Mouse (Mus musculus) ovary, postnatal 10 days (tissue): Measurements from ENCODE around the gene Sdhaf1.
A peak's percentile ranks its signal among the peaks of the same experiment; 100 is the strongest.

ENCODE experiments used
- DNase-seq: peaks from one replicate; pipeline ENCODE4 v3.0.0; 2022; ENCODE audit warnings: low spot score

The Sdhaf1 gene

DNA sequence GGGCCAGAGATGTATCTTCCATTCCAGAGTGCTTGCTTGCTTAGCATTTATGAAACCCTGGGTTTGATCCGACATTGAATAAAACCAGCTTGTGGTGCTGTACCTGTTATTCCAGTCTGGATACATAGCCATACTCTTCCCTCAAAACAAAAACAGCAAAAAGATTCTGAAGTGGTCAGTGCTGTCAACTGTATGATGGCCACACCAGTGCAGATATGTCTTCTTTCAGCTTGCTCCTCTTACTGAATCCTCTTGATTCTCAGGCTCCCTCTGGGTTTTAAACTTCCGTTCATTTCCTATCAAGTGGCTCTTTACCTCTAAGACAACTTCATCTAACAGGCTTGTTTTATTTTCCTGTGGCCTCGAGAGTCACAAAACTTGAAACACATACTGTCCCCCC, at the start of gene Sdhaf1:
Sdhaf1 (minus strand) TSS at position 101 of the 400 bp plus-strand sequence.
- no peak for DNase-seq

DNA sequence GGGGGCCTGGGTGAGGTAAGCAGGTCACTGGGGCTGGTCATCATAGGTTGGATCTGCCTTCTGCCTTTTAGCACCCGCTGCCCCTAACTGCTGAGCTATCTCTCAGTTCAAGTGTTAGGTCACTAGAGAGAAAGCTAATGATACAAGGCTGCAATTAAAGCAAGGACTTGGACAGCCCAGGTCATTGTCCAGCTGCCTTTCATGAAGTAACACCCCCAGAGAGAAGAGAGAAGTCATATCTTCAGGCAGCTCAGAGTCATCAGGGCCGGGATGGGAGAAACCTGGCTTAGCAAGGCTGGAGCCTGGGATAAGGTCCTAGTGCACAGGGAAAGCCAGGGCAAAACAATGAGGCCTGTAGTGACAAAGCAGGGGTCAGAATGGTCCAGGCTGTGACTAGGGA, 43.8 kb upstream of the Sdhaf1 start:
- no peak for DNase-seq

DNA sequence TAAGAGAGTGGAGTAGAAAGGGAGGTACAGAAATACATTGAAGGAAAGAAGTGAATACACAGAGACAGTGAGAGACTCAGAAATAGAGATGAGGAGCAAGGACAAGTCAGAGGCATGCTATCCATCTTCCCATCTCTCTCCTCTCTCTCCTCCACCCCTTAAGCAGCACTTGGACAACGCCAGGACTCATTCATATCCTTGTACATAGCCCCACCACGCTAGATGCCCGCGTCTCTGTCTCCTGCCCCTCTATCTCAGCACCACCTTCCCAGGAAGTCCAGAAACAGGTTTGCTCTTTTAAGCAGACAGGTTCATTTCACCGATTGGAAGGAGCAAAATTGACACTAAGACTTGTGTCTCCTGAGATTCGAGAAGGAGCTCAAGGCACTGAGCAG, 39.6 kb upstream of the Sdhaf1 start:
- DNase-seq, result no peak

DNA sequence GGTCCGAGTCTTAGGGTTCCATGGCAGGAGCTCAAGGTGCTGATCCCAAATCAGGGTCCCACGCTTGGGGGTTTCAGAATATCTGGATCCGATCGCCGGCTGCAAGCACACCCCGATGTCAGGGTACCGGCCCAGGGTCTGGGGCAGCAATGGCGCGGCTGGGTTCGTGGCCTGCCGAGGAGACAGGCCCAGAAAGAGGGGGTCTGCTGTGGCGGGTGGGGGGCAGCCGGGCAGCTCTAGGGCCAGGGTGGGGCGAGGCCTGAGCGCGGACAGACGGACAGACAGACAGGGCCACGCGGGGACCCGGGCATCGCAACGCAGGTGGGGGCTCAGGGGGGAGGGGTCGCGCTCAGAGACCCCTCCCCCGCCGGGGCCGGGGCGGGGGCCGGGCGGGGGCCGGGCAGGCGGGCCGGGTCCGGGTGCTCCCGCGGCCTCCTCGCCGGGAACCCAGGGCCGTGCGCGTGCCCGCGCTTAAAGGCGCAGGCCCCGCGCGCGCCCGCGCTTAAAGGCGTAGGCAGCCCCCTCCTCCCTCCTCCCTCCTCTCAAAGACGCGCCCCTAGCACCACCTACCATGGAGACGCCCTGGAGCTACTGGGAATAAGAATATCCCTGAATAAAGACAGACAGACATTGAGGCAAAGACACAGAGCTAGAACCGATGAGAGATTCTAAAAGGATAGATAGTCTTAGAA, 39.1 kb upstream of the Sdhaf1 start, which contains the start of gene Lrfn3:
Lrfn3 (minus strand) TSS at position 121 of the 692 bp plus-strand sequence.
- no peak for DNase-seq

DNA sequence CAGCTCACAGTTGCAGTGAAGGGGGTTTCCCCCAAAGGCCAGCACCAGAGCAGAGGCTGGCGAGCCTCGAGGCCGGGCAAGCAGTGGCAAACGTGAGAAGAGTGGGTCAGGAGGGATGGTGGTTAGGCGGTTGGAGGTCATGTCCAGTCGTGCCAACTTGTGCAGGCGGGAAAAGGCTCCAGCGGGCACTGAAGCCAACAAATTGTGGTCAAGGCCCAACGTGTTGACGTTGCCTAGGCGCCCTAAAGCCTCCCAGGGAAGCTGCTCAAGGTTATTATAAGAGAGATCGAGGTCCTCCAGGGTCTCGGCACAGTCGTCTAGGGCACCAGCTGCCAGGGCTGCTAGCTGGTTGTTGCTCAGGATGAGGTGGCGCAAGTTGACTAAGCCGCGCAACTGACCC, 36.3 kb upstream of the Sdhaf1 start:
- no peak for DNase-seq

DNA sequence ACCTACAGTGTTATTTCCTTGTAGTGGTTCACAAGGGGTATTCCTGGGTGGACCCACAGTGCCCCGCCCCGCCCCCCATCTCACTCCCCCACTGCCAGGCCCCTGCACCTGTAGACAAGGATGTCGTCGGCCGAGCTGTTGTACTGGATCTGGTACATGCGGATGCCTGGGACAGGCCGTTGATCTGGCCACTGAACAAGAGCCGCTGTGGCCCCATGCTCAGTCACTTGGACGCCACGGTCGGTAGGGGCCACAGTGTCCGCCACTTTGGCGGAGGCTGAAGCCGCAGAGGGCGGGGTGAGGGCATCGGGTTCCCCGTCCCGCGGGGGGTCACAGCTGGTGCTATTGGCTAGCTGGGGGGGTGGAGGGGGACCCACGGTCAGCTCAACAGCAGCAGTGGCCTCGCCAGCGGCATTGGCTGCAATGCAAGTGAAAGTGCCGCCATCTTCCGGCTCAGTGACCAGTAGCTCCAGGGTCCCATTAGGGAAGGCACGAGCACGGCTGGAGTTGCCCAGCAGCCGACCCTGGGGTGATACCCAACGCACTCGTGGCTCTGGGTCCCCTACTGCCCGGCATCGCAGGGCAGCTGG, 35.7 kb upstream of the Sdhaf1 start:
- DNase-seq, result no peak

DNA sequence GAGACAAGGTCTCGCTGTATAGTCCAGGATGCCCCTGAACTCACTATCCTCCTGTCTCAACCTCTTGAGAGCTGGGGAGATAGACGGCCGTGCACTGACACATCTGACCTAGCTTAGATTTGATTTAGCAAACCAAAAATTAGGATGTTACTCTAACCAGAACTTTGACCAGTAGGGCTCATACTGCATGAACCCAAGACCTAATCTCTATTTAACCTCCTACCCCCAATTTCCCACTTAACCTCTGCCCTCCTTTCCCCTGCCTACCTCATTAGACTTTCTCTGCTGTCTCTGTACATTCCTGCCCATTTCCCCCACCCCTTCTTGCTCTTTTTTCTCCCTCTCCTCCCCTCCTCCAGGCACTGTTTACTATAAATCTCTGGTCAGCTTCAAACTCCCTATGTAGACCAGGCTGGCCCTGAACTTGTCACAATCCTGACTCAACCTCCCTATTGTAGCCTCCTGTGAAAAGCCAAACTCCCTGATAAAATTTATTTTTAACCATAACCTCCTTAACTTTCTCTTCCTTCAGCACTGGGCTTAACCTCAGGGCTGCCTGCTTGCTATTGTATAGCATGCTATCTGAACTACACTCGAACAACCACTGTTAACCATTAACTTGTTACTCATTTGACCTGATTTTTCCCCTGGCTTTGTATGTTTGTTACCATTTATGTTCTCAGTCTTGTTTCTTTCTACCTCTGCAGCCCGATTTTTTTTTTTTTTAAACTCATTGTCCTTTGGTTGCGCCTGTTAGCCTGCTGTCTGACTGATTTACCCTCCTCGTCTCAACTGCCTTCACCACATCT, 34.9 kb upstream of the Sdhaf1 start:
- no peak for DNase-seq

DNA sequence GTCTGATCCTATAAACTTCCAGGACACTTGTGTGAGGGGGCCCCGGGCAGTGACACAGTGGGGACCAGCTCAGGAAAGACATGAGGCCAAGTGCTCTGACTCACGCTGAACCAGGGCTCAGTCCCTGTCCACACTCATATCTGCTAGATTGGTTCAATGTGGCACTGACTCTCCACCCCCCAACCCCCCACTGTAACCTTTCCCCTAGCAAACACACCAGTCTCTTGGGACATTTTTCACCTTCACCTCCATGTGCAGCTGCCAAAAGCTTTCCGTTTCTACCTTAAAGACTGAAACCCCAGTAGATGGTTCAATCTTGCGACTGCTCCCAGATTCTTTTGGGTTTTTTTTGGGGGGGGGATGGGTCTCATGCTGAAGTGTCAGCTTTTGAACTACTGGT, 30.4 kb upstream of the Sdhaf1 start:
- DNase-seq, result no peak

DNA sequence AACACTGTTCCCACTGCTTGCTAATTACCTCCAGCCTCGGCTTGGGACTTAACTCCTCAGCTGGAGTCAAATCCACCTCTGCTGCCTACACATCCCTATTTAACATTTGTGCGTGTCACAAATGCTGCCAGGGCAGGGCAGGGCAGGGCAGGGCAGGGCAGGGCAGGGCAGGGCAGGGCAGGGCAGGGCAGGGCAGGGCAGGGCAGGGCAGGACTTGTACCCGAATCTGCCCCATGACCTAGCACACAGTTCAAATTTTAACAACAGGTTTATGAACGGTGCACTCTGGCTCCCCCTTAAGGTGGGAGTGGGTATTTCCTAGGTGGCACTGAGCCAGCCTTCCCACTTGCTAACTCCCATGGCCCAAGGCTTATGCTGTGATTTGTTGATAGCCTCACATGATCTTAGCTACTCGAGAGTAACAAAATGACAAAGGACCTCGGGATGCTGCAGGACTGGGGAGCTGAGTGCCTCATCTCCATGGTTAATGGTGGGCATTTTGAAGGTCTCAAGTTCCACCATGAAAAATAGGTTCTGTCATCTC, 29.7 kb upstream of the Sdhaf1 start:
- peak; percentile 38 for DNase-seq

DNA sequence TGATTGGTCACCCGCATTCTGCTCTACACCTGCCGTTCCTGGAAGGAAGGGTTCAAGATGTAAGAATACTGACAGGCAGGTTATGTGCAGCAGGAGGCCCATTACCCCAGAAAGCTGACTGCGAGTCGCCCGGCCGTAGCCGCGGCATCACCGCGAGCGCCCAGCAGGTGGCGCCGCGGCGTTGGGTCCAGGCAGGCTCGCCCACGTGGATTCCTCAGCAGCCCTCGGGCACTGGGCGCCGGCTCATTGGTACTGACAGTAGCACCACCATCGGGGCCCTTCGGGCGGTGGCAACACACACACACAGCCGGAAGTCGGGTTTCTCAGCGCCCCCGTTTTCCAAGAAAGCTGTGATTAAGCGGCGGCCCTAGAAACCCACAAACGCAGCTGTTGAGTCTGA, 24.1 kb upstream of the Sdhaf1 start:
- no peak for DNase-seq

DNA sequence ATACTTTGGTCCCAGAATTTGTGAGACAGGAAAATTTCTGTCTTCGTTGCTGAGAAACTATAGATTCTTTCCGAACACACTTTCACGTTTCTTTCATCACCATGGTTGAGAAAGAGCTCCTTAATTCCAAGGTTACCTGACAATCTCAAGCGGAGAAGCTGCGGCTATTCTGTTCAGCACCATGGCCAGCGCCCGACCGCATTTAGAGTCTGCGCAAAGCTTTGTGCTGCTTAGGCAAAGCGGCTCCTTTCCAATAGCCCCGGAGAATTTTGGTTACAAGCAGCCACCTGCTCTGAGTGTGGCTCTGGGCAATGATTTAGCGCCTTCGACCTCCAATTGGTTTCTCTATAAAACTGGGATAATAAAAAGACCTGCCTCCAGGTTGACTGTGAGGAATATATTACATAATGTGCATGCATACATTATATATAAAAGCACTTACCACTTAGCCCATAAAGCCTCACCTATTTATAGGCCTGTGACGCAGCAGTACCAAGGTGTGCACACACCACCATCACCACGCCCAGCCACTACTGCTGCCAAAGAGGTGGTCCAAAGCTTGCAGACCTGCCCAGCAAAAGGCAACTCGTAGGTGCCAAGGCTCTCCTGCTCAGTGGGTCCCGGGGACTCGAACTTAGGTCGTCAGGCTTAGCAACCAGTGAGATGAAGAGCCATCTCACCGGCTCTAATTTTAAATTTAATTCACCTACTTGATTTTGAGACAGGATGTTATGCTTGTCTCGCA, 23.1 kb upstream of the Sdhaf1 start:
- DNase-seq, result peak; percentile 60

DNA sequence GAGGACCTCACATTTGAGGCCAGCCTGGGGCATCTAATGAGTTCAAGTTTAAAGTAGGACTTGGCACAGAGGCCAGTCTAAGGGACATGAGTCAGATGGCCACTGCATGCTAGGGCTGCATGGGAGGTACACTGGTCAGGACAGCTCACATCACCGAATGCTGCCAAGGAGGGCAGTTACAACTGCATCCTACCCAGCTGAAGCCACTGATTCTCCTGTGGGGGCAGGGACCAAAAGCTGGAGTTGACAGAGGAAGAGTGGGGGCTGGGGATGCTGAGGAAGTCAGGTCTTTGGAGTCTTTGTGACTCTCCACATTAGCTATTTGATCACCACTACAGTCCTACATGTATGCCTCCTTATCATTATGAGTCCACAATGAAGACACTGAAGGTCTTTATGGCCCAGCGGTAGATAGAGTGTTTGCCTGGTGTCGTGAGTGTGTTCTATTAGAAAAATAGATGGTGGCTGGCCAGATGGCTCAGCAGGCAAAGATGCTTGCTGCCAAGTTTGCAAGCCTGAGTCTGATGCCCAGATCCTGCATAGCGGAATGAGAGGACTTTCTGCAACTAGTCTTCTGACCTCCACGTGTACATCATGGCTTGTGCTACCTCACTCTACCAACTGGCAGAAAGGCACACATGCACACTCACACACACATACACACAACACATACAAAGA, 15.9 kb upstream of the Sdhaf1 start:
- no peak for DNase-seq

DNA sequence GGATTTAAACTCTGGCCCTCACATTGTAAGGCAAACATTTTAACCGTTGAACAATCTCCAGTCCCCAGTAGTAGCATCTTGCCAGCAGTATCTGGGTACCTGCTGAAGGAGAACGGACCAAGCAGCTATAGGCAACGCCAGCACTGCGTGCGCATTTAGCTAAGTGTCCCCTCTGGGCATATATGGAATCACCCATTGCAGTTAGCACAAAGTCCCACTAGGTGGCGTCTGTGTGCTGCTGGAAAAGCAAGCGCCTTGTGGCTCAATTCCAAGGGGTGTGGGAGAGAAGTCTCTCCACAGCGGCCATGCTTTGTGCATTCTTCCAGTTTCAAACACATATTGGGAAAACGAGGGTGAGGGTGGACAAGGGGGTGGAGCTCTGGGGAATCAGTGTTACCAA, 12.7 kb upstream of the Sdhaf1 start:
- DNase-seq, result peak; percentile 58

DNA sequence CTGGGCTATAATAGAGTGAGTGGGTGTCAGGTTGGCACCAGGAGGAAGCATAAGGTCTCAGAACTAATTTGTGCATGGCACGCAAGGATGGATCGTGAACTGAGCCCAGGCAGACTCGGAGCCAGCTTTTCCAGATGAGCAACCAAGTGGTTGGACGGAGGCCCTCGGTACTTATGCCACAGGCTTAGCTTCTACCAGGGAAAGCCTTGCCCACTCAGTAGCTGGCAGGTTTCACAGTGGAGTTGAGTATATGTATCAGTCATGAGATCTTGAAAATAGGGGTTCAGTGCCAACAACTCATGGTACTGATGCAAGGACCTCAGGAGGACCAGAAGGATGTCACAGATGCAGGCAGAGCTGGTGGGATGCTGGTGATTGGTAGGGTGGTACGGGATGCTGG, 12.0 kb upstream of the Sdhaf1 start:
- DNase-seq, result no peak

DNA sequence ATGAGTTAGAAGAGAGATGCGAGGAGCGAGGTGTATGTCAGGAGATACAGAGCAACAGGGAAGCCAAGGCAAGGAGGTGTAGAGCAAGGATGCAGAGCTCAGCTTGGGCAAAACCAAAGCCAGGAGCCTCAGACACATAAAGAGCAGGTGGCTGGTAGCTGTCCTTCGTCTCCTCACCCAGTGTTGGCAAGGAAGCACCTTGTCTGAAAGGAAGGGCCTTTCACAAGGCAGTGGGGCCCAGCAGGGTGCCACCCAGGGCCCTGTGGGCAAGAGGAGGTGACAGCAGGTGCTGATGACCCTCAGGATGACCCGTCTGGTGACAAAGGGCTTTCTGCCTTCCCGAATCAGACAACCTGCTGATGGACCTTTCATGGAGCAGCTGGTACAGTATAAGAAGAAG, 10.9 kb upstream of the Sdhaf1 start:
- DNase-seq, result no peak

DNA sequence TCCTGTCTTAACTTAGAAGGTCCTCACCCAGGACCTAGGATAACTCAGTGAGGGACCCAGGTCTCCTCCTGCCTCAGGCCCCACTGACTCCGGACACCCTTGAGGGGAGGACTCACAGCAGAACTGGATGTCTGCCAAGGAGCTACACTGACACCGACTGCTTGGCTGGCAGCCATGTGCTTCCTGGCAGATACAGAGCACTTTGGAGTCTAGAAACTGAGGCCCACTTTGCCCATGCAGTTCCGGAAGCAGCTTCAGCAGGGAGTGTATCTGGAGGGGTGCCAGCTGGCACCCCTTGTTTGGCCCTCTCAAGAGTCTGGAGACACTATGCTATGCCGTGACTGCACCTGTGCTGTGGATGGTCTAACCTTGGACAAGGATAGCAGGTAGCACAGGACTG, 9.7 kb upstream of the Sdhaf1 start:
- DNase-seq, result no peak

DNA sequence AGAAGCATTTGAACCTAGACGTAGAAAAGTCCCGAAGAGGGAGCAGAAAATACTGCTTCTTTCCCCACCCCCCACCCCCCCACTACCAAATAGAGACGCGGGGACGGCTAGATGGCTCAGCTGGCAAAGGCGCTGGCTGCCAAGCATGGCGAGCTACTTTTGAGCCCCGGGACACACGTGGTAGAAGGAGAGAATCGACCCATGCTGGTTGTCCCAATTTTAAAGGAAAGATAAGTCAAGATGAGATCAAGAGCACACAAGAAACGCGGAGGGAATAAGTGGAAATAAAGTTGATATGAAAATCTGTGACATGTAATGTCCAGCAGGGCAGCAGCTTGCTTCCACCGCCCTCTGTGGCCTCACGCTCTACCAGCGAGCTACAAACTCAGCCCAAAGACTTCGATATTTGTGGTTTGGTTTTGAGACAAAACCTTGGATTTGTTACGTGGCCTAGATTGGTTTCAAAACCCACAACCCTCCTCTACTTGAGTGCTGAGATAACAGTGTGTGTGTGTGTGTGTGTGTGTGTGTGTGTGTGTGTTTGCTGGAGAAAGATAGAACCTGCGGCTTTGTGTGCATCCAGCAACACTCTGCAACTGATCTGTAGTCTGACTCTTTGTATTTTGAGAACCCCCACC, 9.0 kb upstream of the Sdhaf1 start:
- no peak for DNase-seq

DNA sequence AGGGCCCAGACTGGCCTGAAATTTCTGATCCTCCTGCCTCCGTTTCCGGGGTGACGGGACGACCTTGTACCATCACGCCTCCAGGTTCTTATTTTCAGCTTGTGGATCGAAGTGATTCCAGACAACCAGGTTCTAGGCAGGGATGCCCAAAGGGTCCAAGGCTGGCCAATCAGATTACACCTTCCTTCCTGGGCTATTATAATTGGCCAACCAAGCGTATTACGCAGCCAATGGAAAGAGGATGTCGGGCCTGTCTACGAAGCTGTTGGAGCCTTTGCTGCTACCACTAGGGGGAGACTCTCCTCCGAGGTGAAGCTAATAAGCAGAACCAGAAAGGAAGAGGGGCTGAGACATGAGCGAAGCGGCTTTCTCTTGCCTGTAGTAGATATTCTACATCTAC, 8.2 kb upstream of the Sdhaf1 start:
- DNase-seq, result no peak

DNA sequence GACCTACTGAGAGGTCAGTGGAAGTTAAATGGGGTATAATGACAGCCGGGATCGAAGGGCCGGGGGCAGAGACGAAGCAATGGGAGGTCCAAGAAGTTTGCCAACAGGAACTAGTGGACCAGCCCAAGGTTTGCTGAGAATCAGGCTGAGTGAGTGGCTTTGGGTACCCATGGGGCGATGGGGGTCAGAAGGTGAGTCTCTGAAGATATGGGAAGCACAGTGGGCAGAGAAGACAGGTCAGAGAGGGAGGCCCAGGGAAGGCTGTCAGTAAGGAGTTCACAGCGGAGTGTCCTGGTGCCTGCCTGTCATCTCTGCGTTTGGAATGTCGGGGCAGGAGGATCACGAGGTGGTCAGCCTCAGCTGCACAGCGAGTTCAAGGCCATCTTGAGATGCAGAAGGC, 4.7 kb upstream of the Sdhaf1 start:
- DNase-seq, result no peak

DNA sequence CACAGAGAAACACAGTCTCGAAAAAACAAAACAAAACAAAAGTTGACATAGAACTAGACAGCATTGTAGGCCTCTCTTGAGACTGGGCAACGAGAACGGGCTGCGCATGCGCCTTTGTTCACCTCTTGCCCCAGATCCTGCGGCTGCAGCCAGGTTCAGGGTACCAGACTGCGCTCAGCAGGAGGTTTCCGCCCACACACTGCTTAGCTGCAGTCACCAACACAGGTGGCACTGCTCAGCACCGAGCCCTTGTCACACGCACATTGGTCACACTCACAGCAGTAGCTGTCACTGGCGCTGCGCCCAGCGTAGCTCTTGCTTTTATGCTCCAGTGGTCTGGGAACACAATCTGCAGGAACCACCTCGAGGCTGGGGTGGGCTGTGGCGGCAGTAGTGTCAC, 3.4 kb upstream of the Sdhaf1 start:
- DNase-seq, result no peak

DNA sequence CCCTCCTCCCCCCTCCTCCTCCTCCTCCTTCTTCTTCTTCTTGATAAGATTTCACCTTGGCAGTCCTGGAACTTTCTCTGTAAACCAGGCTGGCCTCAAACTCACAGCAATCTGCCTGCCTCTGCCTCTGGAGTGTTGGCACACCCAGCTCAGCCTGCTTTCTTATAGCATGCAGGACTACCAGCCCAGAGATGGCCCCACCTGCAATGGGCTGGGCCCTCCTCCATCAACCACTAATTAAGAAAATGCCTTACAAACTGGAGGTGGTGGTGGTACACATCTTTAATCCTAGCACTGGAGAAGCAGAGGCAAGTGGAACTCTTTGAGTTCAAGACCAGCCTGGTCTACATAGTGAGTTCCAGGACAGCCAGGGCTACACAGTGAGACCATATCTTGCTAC, 2.7 kb upstream of the Sdhaf1 start:
- DNase-seq, result no peak
